Mouse (Mus musculus): ENCODE data around the gene Ptprd. TPM values are rescaled to one million over a fixed set of nuclear protein-coding genes. Genes with fewer than 3 reads are reported as not detected.

Ptprd gene
- total RNA-seq, 2 experiments from 2014 or later = 20.3 to 21.1 TPM

DNA sequence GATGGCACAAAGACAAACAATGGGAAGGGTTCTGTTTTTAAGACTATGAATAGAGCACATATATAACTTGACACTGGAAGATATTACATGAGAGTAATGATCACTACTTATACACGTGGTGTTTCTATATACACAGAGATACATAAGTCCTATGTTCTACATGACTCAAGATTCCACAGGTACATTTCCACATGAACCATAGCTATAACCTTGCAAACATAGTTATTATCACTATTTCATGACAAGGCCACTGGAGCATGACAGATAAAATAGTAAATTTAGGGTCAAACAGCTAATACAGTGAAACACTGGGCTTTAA lies 951.8 kb downstream of the Ptprd start:
- no peak for DNase-seq

DNA sequence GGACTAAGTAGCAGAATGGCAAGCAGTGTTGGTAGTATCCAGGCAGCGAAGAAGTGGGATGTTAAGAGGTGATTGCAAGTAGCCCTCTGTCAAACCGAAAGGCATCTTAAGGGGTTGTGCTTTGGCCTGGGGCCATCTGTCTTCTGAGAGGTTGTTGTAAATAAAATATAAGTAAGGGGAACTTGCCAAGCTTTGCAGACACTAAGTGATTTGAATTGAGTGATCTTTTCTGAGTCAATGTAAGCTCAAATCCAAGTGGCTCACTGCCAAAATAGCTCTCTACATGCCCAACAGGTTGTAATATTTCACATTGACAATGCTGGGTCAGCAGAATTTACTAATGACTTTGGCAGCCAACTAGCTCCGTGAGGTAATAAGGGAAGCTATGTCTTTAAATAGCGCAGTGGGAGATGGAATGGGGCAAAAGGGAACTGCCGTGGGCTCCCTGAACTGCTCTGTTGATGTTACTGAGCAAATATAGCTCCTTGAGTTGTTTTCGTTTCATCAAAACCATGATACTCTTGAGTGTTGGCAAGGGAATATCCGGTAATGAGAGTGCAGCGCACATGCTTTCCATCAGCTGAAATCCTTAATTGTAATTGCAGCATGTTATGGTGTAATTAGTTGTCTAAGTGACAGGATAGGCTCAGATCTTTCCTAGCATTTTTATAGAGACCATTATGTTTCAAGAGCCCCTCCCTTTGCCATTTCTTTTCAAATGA lies 952.4 kb downstream of the Ptprd start:
- intact Hi-C loops (cut with DNase I) = no loop called here
- peak; percentile 17 to 18 for DNase-seq

More for the DNA sequence above, 951.8 kb downstream of the Ptprd start:
- intact Hi-C loops (cut with DNase I) = no loop called here

DNA sequence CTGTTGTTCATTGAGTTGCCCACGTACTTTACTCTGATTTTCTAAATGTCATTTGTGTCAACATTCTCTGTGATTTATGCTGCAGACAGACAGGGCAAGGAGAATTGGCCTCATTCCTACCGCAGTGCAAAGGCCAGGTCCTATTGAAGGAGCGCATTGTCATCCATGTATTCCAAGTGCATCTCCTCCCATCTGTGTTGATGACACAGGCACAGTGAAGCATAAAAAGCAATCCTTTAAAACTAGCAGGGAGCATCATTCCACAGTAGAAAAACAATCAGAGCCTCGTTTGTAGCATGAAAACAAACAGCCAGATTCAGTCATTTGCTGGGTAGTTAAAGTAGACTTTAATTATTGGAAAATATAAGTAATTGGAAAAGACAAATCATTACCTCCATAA lies 960.6 kb downstream of the Ptprd start:
- DNase-seq = no peak
- intact Hi-C loops (cut with DNase I) = no loop called here

DNA sequence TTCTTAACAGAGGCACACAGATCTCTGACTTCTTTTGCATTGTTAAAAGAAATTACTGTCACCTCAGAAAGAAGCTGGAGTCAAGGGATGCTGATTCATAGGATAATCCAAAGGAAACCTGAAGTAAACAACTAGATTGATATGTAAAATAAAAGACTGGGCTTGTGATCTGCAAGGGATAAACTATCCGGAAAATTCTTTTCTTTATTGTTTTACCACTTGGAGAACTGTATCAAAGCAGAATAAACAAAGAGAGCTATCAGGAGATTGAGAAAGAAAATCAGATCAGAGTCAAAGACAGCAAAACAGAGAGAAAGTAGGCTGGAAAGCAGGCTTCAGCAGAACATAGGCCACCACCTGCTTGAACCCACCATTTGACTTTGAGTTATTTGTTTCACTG lies 962.0 kb downstream of the Ptprd start:
- DNase-seq = no peak
- intact Hi-C loops (cut with DNase I) = no loop called here

DNA sequence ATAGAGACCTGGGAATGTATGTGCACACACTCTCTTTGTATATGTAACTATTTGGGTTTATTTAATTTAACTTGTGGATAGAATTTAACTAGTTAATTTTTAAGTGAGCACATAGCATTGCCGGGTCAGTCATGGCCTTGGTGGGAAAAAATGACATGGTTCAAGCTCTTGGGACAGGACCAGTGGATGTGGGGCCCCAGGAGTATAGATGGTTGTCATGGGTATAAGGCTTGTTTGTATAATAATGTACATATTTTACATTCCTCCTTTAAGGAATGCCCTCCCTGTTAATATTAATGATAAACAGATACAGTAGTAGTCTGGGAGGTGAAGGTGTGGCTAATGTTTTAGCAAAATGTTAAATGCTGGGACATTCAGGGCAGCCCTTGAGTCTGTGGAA lies 962.8 kb downstream of the Ptprd start:
- intact Hi-C loops (cut with DNase I) = no loop called here
- DNase-seq = no peak

DNA sequence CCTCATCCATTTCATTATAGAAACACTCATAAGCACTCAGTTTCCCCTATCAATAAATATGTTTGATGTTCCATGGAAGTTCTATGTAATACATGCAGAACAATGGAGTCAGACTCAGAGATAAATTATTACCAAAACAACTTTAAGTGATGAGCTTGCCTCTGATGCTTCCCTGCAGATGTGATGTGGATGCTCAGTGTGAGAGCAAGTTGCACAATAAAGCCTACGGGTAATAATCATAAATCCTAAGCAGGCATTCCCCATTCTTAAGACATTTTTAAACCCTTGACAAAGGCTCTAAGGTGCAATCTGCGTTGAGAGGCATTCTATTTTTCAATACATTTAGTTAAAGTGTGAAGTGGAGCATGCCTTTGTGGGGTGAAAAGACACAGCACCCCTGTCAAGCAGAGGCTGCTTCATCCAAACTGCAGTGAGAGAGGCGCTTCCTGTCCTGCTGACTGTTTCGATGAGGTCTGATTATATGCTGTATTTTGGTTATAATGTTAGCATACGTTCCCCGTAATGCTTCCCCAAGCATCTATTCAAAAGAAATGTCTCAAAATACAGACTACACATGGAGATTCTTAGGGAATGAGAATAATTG lies 969.8 kb downstream of the Ptprd start:
- intact Hi-C loops (cut with DNase I) = no loop called here

DNA sequence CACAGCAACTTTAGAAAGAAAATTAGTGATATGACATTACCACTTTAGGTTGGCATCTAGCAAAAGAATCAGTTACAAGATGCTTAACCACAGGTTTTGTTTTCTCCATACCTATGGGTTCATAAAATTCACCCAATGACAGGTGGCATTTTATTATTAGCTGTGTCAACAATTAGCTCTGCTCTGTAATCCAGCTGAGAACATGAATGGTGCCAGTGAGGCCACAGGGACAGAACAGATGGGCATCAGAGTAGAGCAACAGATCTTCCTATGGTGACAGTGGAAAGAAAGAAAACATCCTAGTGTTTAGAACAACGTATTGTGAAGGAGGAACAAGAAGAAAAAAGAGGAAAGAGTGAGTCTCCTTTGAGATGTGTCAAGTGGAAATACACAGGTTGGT lies 973.6 kb downstream of the Ptprd start:
- intact Hi-C loops (cut with DNase I) = no loop called here

More for the DNA sequence above, 969.8 kb downstream of the Ptprd start:
- no peak for DNase-seq

DNA sequence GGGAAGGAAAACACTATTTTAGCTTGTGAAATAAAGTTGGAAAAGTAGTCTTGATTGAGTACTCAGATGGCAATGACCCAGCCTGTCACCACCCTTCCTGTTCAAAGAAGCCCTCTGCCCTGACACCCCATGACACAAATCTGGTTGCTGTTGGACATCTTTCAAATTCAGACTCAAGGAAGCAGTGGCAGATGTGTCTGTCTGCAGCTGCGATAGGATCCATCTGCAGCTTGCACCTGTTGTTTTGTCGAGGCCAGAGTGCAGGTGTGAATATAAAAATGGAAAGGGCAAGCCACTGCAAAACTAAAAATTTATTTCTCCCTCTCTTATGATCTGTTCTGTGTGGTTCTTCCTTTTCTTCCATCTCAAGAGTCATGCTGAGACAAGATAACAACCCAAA lies 978.5 kb downstream of the Ptprd start:
- no peak for DNase-seq
- intact Hi-C loops (cut with DNase I) = no loop called here

More for the DNA sequence above, 973.6 kb downstream of the Ptprd start:
- no peak for DNase-seq

DNA sequence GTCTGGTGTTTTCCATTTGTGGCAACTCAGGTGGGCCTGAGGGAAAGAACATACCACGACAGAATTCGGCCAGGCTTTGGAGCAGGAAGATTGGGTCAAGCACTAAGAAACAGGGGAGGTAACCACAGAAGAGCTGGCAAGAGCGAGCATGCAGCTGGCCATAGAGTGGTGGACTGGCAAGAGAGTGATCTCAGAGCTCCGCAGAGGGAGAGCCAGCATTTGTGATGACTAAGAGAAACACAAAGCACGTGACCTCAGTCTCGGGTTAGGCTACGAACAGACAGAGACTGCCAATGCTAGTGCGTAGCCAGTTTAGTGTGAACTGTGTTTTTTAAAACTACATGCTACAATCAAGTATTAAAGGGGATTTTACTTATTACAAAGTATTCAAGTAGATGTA lies 1042.9 kb downstream of the Ptprd start:
- intact Hi-C loops (cut with DNase I) = no loop called here
- DNase-seq = peak in 1 of 2 experiments; percentile 0

DNA sequence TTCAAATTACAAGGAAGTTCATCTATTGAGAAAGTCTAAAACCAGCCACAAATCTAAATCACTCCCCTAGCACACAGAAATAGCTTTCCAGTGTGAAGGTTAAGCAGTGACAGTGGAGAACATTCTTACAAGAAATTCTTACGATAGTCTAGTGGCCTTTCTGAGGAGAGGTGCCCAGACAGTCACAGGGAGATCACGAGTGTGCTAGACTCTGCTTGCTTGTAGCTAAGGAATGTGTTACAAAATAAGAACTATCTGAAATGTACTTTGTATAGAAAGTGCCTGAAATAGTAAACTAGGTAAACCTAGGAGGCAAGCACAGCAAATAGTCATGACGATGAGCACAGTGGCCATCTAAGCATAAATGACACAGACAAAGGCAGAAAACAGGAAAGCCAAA lies 1054.2 kb downstream of the Ptprd start:
- DNase-seq = no peak
- intact Hi-C loops (cut with DNase I) = no loop called here

DNA sequence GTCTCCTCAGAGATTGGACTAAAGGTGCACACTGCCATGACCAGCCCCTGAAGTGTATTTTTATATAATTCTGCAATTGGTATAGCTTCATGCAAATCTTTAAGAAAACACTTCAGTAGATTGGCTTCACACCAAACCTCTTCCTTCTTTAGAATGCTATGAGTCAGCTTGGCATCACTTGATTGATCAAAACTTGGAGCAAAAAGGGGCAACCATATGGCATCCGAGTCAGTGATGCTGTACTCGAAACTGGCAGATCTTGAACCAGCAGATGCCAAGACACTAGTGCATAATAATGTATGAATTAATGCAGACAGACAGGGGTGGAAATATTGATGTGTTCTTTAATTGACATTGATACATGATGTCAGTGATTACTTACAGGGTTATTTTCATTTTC lies 1056.2 kb downstream of the Ptprd start:
- intact Hi-C loops (cut with DNase I) = no loop called here
- no peak for DNase-seq

DNA sequence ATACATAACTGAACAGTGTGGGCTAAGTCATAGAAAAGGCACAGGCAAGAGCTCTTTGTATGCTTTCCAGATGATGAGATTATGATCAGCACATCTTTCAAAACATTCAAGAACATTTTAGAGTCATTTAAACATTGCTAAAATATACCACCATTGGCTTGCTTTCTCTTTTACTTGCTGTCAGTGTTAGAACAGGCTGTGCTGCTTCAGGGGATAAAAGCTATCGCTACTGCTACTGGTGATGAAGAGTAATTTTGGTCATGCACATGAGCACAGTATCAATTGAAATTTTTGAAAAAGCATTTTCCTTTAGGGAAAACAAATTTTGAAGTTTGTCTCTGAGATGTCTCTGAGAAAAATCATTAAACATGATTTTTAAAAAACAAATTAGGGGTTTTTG lies 1056.7 kb downstream of the Ptprd start:
- intact Hi-C loops (cut with DNase I) = no loop called here
- DNase-seq = no peak

DNA sequence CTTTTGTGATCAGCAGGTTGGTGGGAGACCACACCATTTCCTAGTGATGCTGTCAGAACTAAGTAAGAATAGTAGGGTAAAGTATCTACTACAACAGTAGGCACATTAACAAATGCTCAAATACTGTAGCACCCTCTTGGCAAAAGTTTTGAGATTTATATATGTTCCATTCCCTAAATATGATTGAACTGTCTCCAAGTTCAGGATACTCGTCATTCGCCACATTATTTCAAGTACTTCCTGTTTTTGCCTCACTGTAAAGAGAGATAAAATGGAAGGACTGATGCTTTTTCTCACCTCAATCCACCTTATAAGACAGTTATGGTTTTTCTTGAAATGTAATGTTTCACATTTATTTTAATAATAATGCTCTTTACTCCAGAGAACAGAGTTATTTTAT lies 1086.9 kb downstream of the Ptprd start:
- no peak for DNase-seq
- intact Hi-C loops (cut with DNase I) = no loop called here

DNA sequence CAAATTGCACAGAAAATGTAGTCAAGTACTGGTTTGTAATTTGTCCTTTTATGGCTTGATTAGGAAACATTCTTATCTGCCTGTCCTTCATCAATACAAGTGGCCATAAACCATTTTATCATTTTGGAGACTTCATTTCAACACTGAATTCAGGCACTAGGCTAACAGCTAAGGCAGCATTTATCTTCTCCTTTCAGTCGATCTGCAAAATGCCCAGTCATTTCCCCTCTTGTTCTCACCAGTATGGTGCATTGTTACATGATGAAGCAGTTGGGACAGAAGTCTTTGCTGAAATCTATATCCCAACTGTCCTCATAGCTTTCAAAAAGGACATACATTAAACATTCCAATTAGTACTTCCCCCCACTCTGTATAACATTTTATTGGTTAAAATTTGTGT lies 1100.9 kb downstream of the Ptprd start:
- intact Hi-C loops (cut with DNase I) = no loop called here
- DNase-seq = no peak

DNA sequence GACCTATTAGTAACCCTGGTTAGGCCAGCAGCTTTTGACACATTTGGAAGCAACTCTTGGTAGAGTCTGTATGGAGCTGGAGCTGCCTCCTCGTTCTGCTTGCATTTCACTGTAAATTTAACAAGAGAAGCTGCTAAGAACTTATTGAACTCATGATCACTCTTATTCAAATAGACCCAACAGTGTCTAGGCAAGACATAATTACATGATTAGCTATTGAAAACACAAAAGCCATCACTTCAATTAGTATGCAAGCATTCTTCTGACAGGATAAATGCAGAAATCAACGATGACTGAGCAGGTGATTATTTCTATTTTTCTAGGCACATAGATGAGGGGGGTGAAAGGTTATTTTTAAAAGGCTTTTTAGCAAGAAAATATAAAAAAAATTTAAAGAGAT lies 1104.5 kb downstream of the Ptprd start:
- no peak for DNase-seq
- intact Hi-C loops (cut with DNase I) = no loop called here

DNA sequence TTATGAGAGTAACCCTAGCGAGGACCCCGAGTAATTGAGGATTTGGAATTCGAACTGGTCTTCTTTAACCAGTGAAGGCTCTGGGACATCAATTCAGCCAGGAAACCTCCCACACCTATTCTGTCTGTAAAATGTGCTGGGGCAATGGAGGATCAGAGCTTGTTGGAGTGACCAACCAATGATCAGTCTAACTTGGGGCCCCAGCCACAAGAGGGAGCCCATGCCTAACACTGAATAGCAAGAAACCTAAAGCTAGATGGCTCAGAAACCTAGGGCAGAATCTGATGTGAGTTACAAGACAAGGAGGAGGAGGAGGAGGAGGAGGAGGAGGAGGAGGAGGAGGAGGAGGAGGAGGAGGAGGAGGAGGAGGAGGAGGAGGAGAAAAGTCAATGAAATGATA lies 1128.6 kb downstream of the Ptprd start:
- intact Hi-C loops (cut with DNase I) = loop anchor here (1.0 to 2.0 kb wide), 2 partner anchors 436 to 476 kb away; no protein-coding TSS in a partner anchor
- DNase-seq = peak; percentile 23 to 47

DNA sequence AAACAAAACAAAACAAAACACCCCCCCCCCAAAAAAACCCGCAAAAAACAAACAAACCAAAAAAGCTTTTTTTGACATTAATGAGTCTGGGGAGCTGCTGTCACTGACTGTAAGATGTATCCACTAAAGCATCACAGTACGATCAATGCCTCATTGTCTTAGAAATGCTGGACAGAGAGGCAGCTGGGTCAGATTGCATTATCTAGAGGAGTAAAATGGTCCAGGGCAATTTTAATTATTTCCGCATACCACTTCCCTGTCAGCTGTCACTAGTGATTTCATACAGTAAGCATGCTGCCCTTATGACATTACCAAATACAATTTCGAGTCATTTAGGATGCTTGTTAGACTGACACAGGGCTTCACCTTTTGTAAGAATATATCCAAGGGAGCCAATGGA lies 1134.2 kb downstream of the Ptprd start:
- intact Hi-C loops (cut with DNase I) = no loop called here
- DNase-seq = no peak

DNA sequence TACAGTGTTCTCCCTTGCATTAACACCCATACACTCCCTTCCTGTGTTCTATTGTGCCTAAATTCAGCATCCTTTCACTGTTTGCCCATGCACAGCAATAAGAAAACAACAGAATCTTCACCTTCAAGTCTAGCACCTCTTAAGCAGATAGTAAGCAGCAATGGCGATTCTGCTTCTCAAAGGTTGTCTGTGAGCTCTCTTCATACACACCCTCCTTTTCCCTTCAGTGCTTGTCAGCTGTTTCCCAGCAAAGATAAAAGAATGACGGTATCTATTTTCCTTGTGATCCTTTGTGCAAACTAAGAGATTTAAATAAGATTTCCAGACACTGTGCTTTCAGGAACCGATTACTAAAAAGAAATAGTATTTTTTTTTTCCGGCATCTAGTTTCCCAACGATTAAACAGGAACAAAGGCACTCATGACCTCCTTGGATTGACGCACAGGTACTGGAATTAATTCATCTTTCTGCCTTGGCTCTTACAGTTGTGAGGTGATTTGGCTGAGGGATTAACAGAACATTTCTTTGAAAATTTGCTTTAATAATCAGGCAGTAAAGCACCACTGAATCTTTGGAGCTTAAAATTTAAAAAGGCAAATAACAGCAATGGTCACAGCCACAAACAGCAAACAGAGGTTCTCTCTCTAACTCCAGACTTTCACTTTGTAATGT lies 1161.1 kb downstream of the Ptprd start:
- intact Hi-C loops (cut with DNase I) = no loop called here
- DNase-seq = no peak

DNA sequence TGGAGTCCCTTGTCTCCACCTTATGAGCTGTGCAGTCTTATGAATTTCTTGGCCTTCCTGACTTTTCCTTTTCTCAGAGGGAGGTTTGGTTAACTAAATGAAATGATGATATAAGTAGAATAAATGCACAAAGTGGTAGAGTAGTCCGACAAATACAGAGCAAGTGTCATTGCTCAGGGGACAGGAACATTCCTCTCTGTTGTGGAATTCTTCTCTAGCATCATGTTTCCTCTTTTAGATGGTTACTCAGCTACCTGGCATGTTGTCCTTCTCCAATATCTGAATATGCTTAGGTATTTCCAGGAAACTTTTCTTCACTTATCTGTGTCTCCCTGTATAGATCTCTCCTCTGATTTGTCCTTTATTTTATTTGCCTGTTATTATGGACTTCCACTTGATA lies 1207.3 kb downstream of the Ptprd start:
- intact Hi-C loops (cut with DNase I) = no loop called here
- peak; percentile 13 to 25 for DNase-seq

DNA sequence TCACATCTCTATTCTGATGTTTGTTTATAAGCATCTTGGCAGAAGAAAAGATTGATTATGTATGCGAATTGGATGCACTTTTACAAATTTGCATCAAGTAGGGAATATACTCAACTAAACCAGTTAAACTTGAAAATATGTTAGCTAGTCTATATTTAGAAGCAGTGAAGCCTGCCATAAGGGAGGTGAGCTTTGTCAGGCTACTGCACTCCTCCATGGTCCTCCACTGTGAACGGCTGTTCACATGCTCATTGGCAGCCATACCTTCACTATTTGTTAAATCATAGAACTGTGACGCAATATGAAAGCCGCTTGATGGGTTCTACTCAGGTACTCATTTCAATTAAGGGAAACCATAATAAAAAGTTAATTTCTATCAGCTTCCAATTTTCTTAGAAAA lies 1215.6 kb downstream of the Ptprd start:
- DNase-seq = no peak
- intact Hi-C loops (cut with DNase I) = no loop called here

DNA sequence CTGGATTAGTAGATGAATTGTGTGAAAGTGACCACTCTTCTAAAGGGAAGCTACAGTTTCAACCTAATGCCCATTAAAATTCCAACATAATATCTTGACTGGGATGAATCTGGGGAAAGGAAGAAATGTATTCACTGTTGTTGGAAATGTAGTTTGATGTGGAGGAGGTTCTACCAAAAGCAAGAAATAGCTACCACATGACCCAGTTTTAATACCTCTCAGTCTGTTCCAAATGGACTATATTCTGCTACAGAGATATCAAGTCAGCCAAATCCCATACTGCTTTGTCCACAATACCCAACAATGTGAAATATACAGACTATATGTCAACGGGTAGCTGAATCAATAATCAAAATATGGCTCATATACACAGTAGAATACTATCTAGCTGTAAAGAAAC lies 1221.8 kb downstream of the Ptprd start:
- no peak for DNase-seq
- intact Hi-C loops (cut with DNase I) = no loop called here
